Mouse (Mus musculus): ENCODE results near the gene Cutal. TPM values are rescaled to one million over a fixed set of nuclear protein-coding genes. Genes with fewer than 3 reads are reported as not detected.
"Not testable (repeated sequence)": the region's sequence is repeated elsewhere in the genome, so short reads cannot be mapped to it uniquely, and the experiment has no call there.

Cutal gene
- not detected in 2 replicates for polyA plus RNA-seq (2015; fragmentation: Nextera tagmentation; extraction: Ambion mirVana)

DNA sequence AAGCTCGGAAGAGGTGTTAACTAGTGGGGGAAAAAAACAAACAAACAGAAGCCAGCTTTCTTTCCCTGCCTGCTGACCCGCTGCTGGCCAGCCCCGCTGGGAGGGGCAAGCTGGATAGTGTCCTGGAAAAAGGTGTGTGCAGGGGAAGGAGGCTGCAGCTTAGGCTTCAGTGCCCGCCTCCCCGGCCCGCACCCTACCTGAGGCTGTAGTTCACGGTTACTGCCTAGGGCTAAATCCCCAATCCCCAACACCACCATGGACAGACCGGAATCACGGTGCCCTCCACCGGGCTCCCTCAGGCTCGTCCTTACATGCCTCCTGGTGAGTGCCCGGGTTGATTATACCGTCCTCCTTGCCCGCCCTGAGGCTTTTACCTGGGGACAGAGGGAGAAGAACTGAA, at the start of gene Cutal:
TSS of gene Cutal (plus strand) at position 126 of the 400 bp plus-strand sequence.
- H3K27ac ChIP-seq = no peak within 1 kb of the TSS
- no peak within 1 kb of the TSS for H3K4me3 ChIP-seq
- no peaks in the 10 kb centered on the region for H3K36me3 ChIP-seq
- H3K9me3 ChIP-seq = no peaks in the 10 kb centered on the region
- 3% methylated on average over 14 of the region's 14 CpGs for WGBS
- peaks cover 19% of the 10 kb centered on the region for H3K4me1 ChIP-seq (replicated peaks)
- peak within 1 kb of the TSS; percentile 16; the same call in 1 of the 2 replicates for H3K4me2 ChIP-seq
- peak within 1 kb of the TSS; percentile 19; the same call in 1 of the 2 replicates for H3K9ac ChIP-seq
- ATAC-seq (ENCODE audit: low FRiP score) = no peak
- H3K27me3 ChIP-seq = peaks cover 51% of the 10 kb centered on the region

DNA sequence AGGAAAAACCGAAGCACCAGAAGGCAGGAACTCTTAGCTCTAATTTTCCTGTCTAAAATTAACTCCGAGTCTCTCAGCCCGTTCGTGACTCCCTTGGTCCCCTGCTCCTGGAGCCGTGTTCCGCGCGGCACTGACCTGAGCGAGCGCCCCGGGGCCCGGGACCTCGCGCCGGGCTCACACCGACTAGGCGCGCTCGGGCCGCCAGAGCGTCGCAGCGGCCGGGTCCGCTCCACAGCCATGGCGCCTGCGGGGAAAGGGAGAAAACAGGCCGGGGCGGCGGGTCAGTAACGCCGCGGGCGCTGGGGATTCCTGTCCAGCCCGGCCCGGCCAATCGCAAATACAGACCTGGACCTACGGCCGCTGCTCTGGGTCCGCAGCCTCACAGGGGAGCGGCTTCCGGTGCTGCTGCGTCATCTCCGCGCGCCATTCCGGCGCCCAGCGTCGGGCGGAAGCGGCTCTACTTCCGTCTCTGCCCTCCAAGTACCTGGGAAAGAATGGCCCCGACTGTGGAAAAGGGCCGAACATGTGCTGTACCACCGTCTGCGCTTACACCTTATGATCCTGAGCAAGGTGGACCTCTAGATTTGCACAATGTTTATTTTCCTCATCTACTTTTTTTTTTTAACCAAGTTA, 48.3 kb upstream of the Cutal start, which contains the start of gene Fbxw2:
TSS of gene Fbxw2 (minus strand) at position 485 of the 633 bp plus-strand sequence.
- peaks cover 8% of the 10 kb centered on the region; the same call in 1 of the 2 replicates for H3K27me3 ChIP-seq
- H3K4me1 ChIP-seq (replicated peaks) = peaks cover 24% of the 10 kb centered on the region
- H3K9me3 ChIP-seq = 0 out of 2 replicates have a peak, but pooled peaks cover 4% of the 10 kb centered on the region
- under 1% methylated on average over 47 of the region's 57 CpGs for WGBS
- peak within 1 kb of the TSS; percentile 97 for H3K9ac ChIP-seq
- H3K4me3 ChIP-seq = peak within 1 kb of the TSS; percentile 97
- peak; percentile 97 for ATAC-seq (ENCODE audit: low FRiP score)
- peak within 1 kb of the TSS; percentile 91 for H3K27ac ChIP-seq
- peak within 1 kb of the TSS; percentile 81 for H3K4me2 ChIP-seq
- H3K36me3 ChIP-seq = peaks cover 13% of the 10 kb centered on the region

DNA sequence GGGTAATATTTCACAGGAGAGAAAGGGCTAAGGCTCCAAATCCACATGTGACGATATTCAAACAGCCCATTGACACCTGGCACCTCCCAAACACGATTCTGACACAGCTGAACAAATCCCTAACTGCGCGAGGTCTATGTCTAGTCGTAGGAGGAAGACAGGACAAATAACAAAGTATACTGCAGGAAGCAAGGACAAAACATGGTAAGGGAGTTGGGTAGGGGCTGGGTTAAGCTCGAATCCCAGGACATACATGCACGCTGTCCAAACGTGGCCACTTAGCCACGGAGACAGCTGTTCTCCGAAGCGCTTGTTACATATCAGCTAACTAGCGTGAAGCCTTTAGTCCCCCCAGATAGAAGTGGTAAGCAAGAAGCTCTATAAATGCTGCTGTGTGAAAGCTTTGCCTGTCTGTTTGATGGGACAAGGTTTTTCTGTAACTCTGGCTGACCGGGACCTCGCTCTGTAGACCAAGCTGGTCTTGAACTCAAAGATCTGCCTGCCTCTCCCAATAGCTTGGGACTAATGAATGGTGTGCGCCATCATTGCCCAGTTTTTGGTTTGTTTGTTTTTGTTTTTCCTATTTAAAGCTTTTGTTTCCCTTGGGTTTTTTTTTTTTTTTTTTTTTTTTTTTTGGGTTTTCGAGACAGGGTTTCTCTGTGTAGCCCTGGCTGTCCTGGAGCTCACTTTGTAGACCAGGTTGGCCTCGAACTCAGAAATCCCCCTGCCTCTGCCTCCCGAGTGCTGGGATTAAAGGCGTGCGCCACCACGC, 47.5 kb upstream of the Cutal start:
- Histone ChIP-seq H3K4me1 (replicated peaks) (peaks cover 24% of the 10 kb centered on the region), H3K4me2 (peak overlapping the region; percentile 81), H3K9me3 (0 out of 2 replicates have a peak, but pooled peaks cover 4% of the 10 kb centered on the region), H3K9ac (peak overlapping the region; percentile 97), H3K27me3 (peaks cover 8% of the 10 kb centered on the region; the same call in 1 of the 2 replicates), H3K36me3 (peaks cover 8% of the 10 kb centered on the region), H3K27ac (peak overlapping the region; percentile 91), H3K4me3 (peak overlapping the region; percentile 97)
- WGBS = 36% methylated on average over 20 of the region's 21 CpGs
- 0 out of 2 replicates have a peak, but pooled peaks have one; percentile 11 for ATAC-seq (ENCODE audit: low FRiP score)

DNA sequence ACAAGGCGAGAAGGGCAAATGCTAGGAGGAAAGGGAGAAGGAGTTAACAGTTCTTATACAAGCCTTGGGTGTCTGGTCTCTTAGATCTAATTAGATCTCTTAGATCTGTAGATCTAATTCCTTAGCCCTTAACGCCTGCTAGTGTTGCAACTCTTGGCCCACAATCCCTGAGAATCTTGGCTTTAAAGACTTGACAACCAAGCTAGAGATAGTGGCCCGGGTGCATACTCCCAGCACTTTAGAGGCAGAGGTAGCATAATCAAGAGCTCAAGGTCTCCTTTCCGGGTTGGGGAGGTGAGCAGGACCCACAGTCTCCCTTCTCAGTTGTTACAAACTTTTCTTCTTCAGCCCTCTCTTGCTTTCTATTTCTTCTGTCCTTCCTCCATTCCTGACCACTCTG, 46.6 kb upstream of the Cutal start:
- WGBS = 93% methylated on average over 4 of the region's 4 CpGs
- ATAC-seq (ENCODE audit: low FRiP score) = no peak
- H3K27me3 ChIP-seq = peaks cover 8% of the 10 kb centered on the region; the same call in 1 of the 2 replicates

DNA sequence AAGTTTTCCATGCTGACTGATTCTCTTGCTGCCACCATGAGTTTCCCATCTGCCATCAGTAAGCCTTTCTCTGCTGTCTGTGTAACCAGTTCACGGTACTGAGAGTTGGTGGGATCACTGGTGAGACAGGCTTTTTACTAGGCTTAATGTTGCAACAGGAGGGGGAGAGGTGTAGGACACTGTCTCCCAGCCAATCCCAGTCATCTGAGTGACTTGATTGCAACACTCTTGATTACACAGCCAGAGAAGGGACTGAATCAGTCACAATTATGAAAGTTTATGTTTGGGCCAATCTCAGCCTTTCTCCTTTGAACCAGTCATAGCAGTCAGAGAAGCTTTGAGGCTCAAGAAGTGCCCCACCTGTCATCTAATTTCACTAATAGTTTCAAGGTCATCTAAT, 46.2 kb upstream of the Cutal start:
- Histone ChIP-seq H3K27me3 (peaks cover 8% of the 10 kb centered on the region; the same call in 1 of the 2 replicates), H3K4me1 (replicated peaks) (peaks cover 24% of the 10 kb centered on the region), H3K4me2 (no peak overlapping the region), H3K9ac (no peak overlapping the region), H3K36me3 (no peaks in the 10 kb centered on the region), H3K27ac (no peak overlapping the region), H3K4me3 (no peak overlapping the region), H3K9me3 (0 out of 2 replicates have a peak, but pooled peaks cover 4% of the 10 kb centered on the region)
- ATAC-seq (ENCODE audit: low FRiP score) = no peak
- WGBS = 90% methylated on average over 1 of the region's 1 CpGs

More for the DNA sequence above, 46.6 kb upstream of the Cutal start:
- Histone ChIP-seq H3K4me3 (no peak overlapping the region), H3K36me3 (peaks cover 2% of the 10 kb centered on the region), H3K4me1 (replicated peaks) (peaks cover 24% of the 10 kb centered on the region), H3K9ac (no peak overlapping the region), H3K27ac (no peak overlapping the region), H3K9me3 (0 out of 2 replicates have a peak, but pooled peaks cover 4% of the 10 kb centered on the region), H3K4me2 (no peak overlapping the region)

DNA sequence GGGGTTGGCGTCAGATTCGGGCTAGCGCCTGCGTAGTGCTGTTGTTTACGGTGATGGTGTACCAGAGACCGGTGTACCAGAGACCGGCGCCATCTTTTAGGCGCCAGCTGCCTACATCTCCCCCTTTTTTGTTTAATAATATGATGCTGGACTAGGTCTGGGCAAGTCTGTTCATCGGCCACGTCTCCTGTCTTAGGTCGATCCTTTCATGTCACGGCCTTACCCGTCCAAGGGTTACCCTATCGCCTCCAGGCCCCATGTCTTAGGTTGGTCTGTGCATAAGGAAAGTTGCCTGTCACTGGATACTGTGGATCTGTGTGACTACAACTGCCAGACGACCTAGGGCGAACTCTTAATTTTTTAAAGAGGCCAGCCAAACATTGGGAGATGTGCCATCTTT, 44.1 kb upstream of the Cutal start:
- not testable (repeated sequence) for ATAC-seq (ENCODE audit: low FRiP score); H3K4me2 ChIP-seq; H3K4me1 ChIP-seq (replicated peaks); H3K9me3 ChIP-seq; H3K9ac ChIP-seq; H3K27ac ChIP-seq; H3K36me3 ChIP-seq; H3K4me3 ChIP-seq; H3K27me3 ChIP-seq
- WGBS = 93% methylated on average over 17 of the region's 17 CpGs

DNA sequence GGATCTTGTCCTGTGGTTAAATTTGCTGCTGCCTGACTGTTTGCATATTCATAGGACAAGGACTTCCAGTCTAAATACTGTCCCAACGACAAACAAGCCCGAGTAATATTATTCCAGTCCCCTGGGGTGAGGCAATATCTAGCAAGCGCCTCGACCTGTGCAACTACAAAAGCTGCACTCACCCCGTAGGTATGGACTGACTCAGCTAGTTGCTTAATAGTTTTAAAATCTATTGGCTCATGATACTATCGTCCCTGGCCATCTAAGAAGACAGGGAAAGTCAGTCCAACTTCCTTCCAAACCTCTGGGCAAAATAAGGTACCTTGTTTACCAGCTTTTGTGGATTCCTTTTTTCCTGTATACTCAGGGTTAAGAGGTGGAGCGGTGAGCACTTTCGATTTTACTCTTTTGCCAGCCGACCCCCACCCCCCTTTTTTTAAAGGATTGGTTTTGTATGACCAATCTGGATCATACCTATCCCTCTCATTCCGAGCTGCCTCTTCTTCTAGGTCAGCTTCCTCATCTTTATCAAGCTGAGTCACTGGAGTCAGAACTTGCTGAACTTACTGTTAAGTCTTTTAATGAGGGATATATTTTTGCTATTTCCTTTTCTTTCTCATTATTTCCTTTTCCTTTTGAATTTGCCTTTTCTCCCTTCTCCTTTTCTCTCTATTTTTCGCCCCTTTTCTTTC, 41.3 kb upstream of the Cutal start, which contains the start of gene Gm34653:
TSS of gene Gm34653 (plus strand) at position 242 of the 692 bp plus-strand sequence.
- not testable (repeated sequence) for H3K27me3 ChIP-seq; H3K4me1 ChIP-seq (replicated peaks); H3K4me3 ChIP-seq; H3K9ac ChIP-seq; H3K4me2 ChIP-seq; ATAC-seq (ENCODE audit: low FRiP score); H3K36me3 ChIP-seq; H3K27ac ChIP-seq; H3K9me3 ChIP-seq
- 69% methylated on average over 11 of the region's 11 CpGs for WGBS

DNA sequence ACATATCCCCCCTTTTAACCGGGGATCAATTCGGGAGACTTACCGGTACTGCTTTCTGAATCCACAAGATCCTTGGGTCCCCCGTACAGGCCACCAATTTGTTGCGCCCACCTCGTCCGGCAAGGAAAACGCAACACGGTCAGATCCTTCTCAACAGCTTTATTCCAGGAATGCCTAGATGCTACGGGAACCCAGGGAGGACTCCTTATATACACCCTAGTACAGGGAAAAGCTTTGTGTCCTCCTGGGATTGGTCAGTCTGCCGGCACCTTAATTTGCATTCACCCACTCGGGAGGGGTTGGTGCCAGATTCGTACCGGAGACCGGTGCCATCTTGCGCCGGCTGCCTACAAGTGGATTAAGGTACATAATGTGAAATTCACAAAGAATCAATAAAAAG, 40.6 kb upstream of the Cutal start:
- Histone ChIP-seq H3K4me2 (no peak overlapping the region), H3K4me3 (no peak overlapping the region), H3K27me3 (no peaks in the 10 kb centered on the region), H3K9me3 (0 out of 2 replicates have a peak, but pooled peaks cover 4% of the 10 kb centered on the region), H3K4me1 (replicated peaks) (no peaks in the 10 kb centered on the region), H3K9ac (no peak overlapping the region), H3K27ac (no peak overlapping the region), H3K36me3 (no peaks in the 10 kb centered on the region)
- ATAC-seq (ENCODE audit: low FRiP score) = no peak
- WGBS = 85% methylated on average over 17 of the region's 17 CpGs

DNA sequence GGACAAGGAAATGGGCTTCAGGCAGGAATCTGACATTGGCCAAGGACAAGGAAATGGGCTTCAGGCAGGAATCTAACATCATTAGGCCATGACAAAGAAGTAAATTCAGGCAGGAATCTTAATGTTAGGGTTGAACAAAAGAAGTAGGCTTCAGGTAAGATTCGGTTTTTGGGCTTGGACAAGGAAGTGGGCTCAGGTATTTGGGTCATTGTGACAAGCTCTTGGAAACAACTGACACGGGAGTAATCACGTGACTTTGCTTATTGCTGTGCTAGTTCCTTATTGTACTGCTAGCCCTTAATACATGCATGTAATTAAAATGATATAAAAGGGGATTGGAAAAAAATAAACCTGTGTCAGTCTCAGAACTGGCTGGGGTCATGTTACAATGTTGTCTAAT, 38.5 kb upstream of the Cutal start:
- WGBS = 84% methylated on average over 3 of the region's 3 CpGs
- Histone ChIP-seq H3K4me2 (no peak overlapping the region), H3K27me3 (no peaks in the 10 kb centered on the region), H3K9me3 (no peaks in the 10 kb centered on the region), H3K9ac (no peak overlapping the region), H3K36me3 (no peaks in the 10 kb centered on the region), H3K4me1 (replicated peaks) (no peaks in the 10 kb centered on the region), H3K4me3 (no peak overlapping the region), H3K27ac (no peak overlapping the region)
- no peak for ATAC-seq (ENCODE audit: low FRiP score)

DNA sequence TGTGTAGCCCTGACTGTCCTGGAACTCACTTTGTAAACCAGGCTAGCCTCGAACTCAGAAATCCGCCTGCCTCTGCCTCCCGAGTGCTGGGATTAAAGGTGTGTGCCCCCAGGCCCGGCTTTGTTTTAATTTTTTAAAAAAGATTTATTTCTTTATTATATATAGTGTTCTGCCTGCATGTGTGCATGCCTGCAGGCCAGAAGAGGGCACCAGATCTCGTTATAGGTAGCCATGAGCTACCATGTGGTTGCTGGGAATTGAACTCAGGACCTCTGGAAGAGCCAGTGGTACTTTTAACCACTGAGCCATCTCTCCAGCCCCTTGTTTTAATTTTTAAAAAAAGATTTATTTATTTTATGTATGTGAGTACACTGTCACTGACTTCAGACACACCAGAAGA, 34.1 kb upstream of the Cutal start:
- not testable (repeated sequence) for ATAC-seq (ENCODE audit: low FRiP score); H3K4me2 ChIP-seq; H3K36me3 ChIP-seq; H3K9me3 ChIP-seq; H3K27ac ChIP-seq; H3K27me3 ChIP-seq; H3K9ac ChIP-seq; H3K4me1 ChIP-seq (replicated peaks); H3K4me3 ChIP-seq
- 88% methylated on average over 5 of the region's 5 CpGs for WGBS

DNA sequence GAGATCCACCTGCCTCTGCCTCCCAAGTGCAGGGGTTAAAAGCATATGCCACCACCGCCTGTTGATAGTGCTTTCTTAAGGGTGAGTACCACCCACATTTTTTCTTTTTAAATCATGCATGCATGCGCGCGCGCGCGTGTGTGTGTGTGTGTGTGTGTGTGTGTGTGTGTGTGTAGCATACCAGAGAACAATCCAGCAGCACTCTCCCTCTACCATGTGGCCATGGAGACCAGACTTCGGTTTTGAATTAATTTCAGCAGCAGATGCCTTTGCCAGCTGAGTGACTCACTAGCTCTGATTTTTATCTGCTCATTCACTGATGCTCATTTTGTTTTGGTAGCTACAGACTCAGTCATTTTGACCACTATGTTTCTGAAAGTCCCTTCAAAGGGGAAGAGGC, 32.5 kb upstream of the Cutal start:
- 90% methylated on average over 8 of the region's 8 CpGs for WGBS
- no peak for ATAC-seq (ENCODE audit: low FRiP score)

More for the DNA sequence above, 32.5 kb upstream of the Cutal start:
- Histone ChIP-seq H3K4me2 (no peak overlapping the region), H3K4me3 (no peak overlapping the region), H3K9ac (no peak overlapping the region), H3K4me1 (replicated peaks) (no peaks in the 10 kb centered on the region), H3K27me3 (no peaks in the 10 kb centered on the region), H3K27ac (no peak overlapping the region), H3K36me3 (no peaks in the 10 kb centered on the region), H3K9me3 (no peaks in the 10 kb centered on the region)

All from hindbrain, embryonic 13.5 days (tissue).